Mouse (Mus musculus): ENCODE measurements around the gene Akap2. TPM values are rescaled to one million over a fixed set of nuclear protein-coding genes. Genes with fewer than 3 reads are reported as not detected.
A peak's percentile ranks its signal among the peaks of the same experiment; 100 is the strongest.

The Akap2 gene
- total and polyA plus RNA-seq, 3 experiments: 1.7 to 7.2 TPM; not detected in 1

GRCm38 (mm10) chr4:57793989-57794388 is 76.5 kb downstream of the Akap2 start (continued):
- TF ChIP-seq ETS1 (IDR thresholded peaks at IDR 0.05; ENCODE audit: low read depth, low read length) (peak; percentile 66), EP300 (IDR thresholded peaks at IDR 0.05; ENCODE audit: low read depth in 1 of 2, low read length in 2 of 2) (peak; percentile 50 to 59; a peak in 3 of 4 replicates), ELF1 (IDR thresholded peaks at IDR 0.05; ENCODE audit: low read depth, low read length) (no peak)

GRCm38 (mm10) chr4:57794547-57794946 is 77.1 kb downstream of the Akap2 start:
- DNase-seq (ENCODE audit: low read depth, low spot score): peak; percentile 68
- Histone ChIP-seq H3K4me1 (ENCODE audit: control insufficient read depth in 1 of 2, insufficient read depth in 2 of 2, low read length in 2 of 2) (peaks cover 18 to 34% of the 10 kb centered on the region in 2 experiments), H3K4me3 (ENCODE audit: control insufficient read depth in 1 of 2, insufficient read depth in 1 of 2, low read depth in 2 of 2, low read length in 2 of 2) (peak overlapping the region; percentile 19 to 48; a peak in 2 of 4 replicates), H3K9me3 (replicated peaks; ENCODE audit: insufficient read depth, low read length) (no peaks in the 10 kb centered on the region), H3K9ac (ENCODE audit: control insufficient read depth, low read depth, low read length, poor library complexity, severe bottlenecking) (peak overlapping the region; percentile 70), H3K36me3 (ENCODE audit: control insufficient read depth in 1 of 2, insufficient read depth in 2 of 2, low read length in 2 of 2) (peaks cover 0 to 27% of the 10 kb centered on the region in 2 experiments; a peak in 2 of 4 replicates), H3K27ac (ENCODE audit: control insufficient read depth, low read depth, low read length) (peak overlapping the region; percentile 89), H3K79me2 (ENCODE audit: control insufficient read depth, insufficient read depth, low read length, poor library complexity) (no peaks in the 10 kb centered on the region; the same call in 1 of the 2 replicates), H3K27me3 (ENCODE audit: control insufficient read depth in 1 of 2, insufficient read depth in 2 of 2, low read length in 2 of 2) (no peaks in the 10 kb centered on the region)
- TF ChIP-seq EP300 (IDR thresholded peaks at IDR 0.05; ENCODE audit: low read depth in 1 of 2, low read length in 2 of 2) (0 out of 4 replicates have a peak, but pooled peaks of 1 of the 2 experiments have one; percentile 5), CTCF (IDR thresholded peaks at IDR 0.05 in 2 of 3, conservative IDR thresholded peaks at IDR 0.05 in 1 of 3; ENCODE audit: control insufficient read depth in 1 of 3, insufficient read depth in 1 of 3, low read depth in 2 of 3, low read length in 3 of 3, poor library complexity in 1 of 3, severe bottlenecking in 1 of 3) (no peak), POLR2A (IDR thresholded peaks at IDR 0.05; ENCODE audit: control insufficient read depth in 1 of 2, insufficient read depth in 1 of 2, low read depth in 1 of 2, low read length in 2 of 2, poor library complexity in 1 of 2) (peak in 1 of 2 experiments; percentile 38; a peak in 1 of 4 replicates), ZKSCAN1 (IDR thresholded peaks at IDR 0.05; ENCODE audit: low read depth, low read length) (no peak), RAD21 (IDR thresholded peaks at IDR 0.05; ENCODE audit: low read depth, low read length) (no peak), SIN3A (IDR thresholded peaks at IDR 0.05; ENCODE audit: low read length) (0 out of 2 replicates have a peak, but pooled peaks have one; percentile 10), BHLHE40 (IDR thresholded peaks at IDR 0.05; ENCODE audit: borderline replicate concordance, low read depth, low read length) (no peak), USF2 (IDR thresholded peaks at IDR 0.05; ENCODE audit: borderline replicate concordance in 1 of 2, insufficient read depth in 1 of 2, low read depth in 1 of 2, low read length in 2 of 2) (no peak), TAL1 (IDR thresholded peaks at IDR 0.05; ENCODE audit: low read length) (no peak)

- Histone ChIP-seq H3K9ac (ENCODE audit: control insufficient read depth, low read depth, low read length, poor library complexity, severe bottlenecking) (peak overlapping the region; percentile 66), H3K9me3 (replicated peaks; ENCODE audit: insufficient read depth, low read length) (no peaks in the 10 kb centered on the region), H3K79me2 (ENCODE audit: control insufficient read depth, insufficient read depth, low read length, poor library complexity) (no peaks in the 10 kb centered on the region; the same call in 1 of the 2 replicates), H3K27me3 (ENCODE audit: control insufficient read depth in 1 of 2, insufficient read depth in 2 of 2, low read length in 2 of 2) (no peaks in the 10 kb centered on the region), H3K27ac (ENCODE audit: control insufficient read depth, low read depth, low read length) (peak overlapping the region; percentile 90), H3K36me3 (ENCODE audit: control insufficient read depth in 1 of 2, insufficient read depth in 2 of 2, low read length in 2 of 2) (peaks cover 0 to 33% of the 10 kb centered on the region in 2 experiments; a peak in 2 of 4 replicates), H3K4me1 (ENCODE audit: control insufficient read depth in 1 of 2, insufficient read depth in 2 of 2, low read length in 2 of 2) (peaks cover 23 to 40% of the 10 kb centered on the region in 2 experiments), H3K4me3 (ENCODE audit: control insufficient read depth in 1 of 2, insufficient read depth in 1 of 2, low read depth in 2 of 2, low read length in 2 of 2) (peak overlapping the region; percentile 30 to 44)
- peak; percentile 86 for DNase-seq (ENCODE audit: low read depth, low spot score)
- TF ChIP-seq SMC3 (IDR thresholded peaks at IDR 0.05; ENCODE audit: low read depth, low read length) (no peak), SIN3A (IDR thresholded peaks at IDR 0.05; ENCODE audit: low read length) (peak; percentile 96), TAL1 (IDR thresholded peaks at IDR 0.05; ENCODE audit: low read length) (peak; percentile 60), CHD1 (IDR thresholded peaks at IDR 0.05; ENCODE audit: low read depth, low read length) (no peak), ZC3H11A (IDR thresholded peaks at IDR 0.05; ENCODE audit: low read depth, low read length) (peak; percentile 14; the same call in 1 of the 2 replicates), MEF2A (IDR thresholded peaks at IDR 0.05; ENCODE audit: extremely low read depth, insufficient replicate concordance, low read depth, low read length, poor library complexity, severe bottlenecking) (peak; percentile 96), BHLHE40 (IDR thresholded peaks at IDR 0.05; ENCODE audit: borderline replicate concordance, low read depth, low read length) (peak; percentile 92), HCFC1 (IDR thresholded peaks at IDR 0.05; ENCODE audit: low read depth, low read length) (peak; percentile 52; the same call in 1 of the 2 replicates), TCF12 (IDR thresholded peaks at IDR 0.05; ENCODE audit: low read depth, low read length) (peak; percentile 93), UBTF (IDR thresholded peaks at IDR 0.05; ENCODE audit: borderline replicate concordance, insufficient read depth, low read depth, low read length) (no peak), RCOR1 (IDR thresholded peaks at IDR 0.05; ENCODE audit: low read depth, low read length) (peak; percentile 75), GATA1 (IDR thresholded peaks at IDR 0.05; ENCODE audit: low read depth, low read length) (peak; percentile 98), MAZ (IDR thresholded peaks at IDR 0.05; ENCODE audit: low read depth, low read length) (0 out of 2 replicates have a peak, but pooled peaks have one; percentile 64), ZNF384 (IDR thresholded peaks at IDR 0.05; ENCODE audit: low read depth, low read length) (peak; percentile 98), MYC (IDR thresholded peaks at IDR 0.05; ENCODE audit: low read depth, low read length) (peak; percentile 98), EP300 (IDR thresholded peaks at IDR 0.05; ENCODE audit: low read depth in 1 of 2, low read length in 2 of 2) (peak; percentile 96 to 97), RAD21 (IDR thresholded peaks at IDR 0.05; ENCODE audit: low read depth, low read length) (no peak), ETS1 (IDR thresholded peaks at IDR 0.05; ENCODE audit: low read depth, low read length) (peak; percentile 99), MXI1 (IDR thresholded peaks at IDR 0.05; ENCODE audit: low read depth, low read length) (peak; percentile 84), MYB (IDR thresholded peaks at IDR 0.05; ENCODE audit: low read depth, low read length) (peak; percentile 73)
Measured at GRCm38 (mm10) chr4:57797548-57798285, 80.3 kb downstream of the Akap2 start.
